Mouse (Mus musculus): ENCODE measurements around the gene Chka. TPM values are rescaled to one million over a fixed set of nuclear protein-coding genes. Genes with fewer than 3 reads are reported as not detected.
A peak's percentile ranks its signal among the peaks of the same experiment; 100 is the strongest.

Gene Chka
- total RNA-seq, 2 experiments from 2014 or later, result 82.4 to 88.0 TPM

DNA sequence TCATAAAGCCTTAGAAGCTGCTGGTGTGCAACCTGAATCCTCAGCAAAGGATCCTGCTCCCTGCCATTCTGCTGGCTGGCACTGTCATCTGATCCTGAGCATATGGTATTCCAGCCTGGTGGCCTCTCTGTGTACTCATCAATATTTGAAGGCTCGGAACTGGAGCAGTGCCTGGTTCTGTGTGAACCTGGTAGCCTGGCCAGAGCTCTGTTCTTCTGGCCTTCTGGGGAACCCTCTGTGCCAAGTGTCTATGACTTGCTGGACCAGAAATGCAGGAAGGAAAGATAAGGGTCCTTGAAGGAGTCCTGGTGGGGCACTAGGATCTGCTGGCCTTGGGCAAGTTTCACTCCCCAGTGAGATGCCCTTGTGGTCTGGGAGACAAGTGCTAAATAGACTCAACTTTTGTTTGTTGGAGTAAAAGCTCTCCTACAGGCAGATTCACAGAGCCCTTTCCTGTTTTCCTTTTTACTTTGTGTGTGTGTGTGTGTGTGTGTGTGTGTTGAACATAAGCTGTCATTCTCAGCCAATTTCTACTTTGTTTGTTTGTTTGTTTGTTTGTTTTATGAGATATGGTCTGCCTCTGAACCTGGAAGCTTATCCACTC, 5.7 kb upstream of the Chka start:
- DNase-seq (ENCODE audit: low spot score in 2 of 2), result no peak

DNA sequence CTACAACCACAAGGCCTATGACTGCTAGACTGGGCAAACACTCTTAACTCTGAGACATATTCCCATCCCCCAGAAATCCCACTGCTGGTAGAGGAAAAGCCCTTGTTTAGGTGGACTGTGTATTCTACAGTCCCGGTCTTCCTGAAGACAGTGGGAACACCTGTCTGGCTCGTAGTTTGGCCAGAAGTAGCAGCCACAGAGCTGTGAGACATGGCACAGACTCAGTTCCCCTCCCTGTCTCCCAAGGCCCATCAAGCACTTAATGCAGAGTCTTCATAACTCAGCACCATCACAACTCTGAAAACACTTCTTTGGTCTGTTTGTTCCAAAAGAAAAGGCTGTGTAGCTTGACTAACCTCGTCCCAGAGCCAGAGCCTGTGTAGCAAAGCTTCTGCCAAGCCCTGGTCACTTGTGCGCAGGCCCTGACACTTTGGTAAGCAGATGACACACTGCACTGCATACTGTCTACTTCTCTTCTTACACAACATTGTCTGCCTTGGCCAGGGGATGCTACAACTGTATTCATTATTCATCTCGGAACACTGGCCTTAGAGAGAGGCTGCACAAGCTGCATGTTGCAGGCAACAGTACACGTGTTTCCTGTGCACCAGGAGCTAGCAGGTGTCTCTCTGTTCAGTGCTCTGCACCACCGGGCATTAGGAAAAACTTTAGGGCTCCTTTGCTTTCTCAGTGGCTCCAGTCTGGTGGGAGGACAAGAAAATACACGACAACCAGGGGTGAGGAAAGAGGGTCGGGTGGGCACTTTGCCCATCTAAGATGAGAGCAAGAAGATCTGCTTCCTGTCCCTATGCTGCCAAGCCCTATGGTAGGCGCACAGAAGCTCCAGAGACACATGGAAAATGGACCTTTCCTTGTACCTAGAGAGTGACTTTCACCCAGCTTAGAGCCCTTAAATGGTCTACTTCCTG, 4.6 kb upstream of the Chka start:
- DNase-seq (ENCODE audit: low spot score in 2 of 2), result no peak

DNA sequence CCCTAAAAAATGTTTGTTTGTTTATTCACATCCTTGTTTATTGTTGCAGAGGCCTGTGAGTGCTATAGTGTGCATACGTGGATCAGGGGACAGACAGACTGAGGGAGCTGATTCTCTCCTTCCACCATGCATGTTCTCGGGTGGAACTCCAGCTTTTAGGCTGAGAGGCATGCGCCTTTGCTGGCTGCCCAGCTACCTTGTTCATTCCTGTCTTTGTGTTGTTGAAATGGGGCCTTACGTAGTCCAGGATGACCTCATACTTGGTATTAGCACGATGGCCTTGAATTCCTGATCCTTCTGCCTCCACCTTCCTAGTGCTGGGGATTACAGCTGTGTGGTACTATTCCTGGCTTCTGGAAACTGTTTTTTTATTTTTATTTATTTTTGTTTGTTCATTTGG, 3.9 kb upstream of the Chka start:
- DNase-seq (ENCODE audit: low spot score in 2 of 2), result no peak

DNA sequence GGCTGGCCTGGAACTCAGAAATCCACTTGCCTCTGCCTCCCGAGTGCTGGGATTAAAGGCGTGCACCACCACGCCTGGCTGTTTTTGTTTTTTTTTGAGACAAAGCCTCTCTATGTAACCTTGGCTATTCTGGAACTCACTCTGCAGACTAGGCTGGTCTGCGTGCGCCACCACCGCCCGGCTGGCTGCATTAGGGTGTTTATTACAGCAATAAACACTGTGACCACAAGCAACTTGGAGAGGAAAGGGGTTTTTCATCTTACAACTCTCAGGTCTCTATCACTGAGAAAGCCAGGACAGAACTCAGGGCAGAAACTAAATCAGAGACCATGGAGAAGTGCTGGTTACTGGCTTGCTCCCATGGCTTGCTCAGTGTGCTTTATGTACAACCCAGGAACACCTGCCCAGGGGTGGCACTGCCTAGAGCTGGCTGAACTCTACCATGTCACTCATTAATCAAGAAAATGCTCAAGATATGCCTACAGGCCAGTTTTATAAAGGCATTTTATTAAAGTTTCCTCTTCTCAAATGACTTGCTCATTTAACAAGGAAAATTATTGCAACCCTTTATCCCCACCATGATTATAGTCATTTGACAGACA, 3.3 kb upstream of the Chka start:
- no peak for DNase-seq (ENCODE audit: low spot score in 2 of 2)

DNA sequence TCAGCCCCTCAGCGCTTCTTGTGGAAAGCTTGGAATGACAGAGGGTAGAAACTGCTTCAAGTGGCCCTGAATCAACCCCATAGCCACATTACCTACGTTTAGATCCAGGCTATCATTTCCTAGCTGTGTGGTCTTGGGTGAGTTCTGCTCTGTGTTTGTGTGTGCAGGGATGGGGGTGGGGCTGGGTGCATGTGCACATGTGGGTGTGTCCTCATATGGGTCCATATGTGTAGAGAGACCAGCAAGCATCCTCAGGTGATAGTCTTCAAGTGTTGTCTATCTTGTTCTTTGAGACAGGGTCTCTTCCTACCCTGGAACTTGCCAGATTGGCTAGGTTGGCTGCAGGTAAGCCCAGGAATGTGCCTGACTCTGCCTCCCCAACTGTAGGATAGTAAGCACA, 2.3 kb upstream of the Chka start:
- DNase-seq (ENCODE audit: low spot score in 2 of 2), result no peak

DNA sequence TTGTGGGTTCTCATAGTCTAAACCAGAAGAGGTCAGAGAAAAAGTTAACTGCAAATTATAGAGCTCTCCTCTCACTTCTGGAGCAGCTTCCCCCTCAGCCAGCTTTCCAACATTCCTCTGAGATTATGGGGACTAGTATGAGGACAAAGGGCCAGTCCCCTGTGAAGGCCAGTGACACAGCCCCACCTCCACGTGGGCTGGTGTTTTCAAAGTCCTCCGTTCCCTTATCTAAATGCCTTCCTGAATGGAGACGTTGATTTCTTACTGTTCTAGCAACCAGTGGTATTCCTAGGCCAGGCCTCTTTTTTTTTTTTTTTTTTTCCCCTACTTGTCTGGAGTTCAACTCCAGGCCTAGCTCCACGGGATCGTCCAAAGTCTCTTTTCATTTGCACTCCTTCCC, 1.5 kb upstream of the Chka start:
- no peak for DNase-seq (ENCODE audit: low spot score in 2 of 2)

DNA sequence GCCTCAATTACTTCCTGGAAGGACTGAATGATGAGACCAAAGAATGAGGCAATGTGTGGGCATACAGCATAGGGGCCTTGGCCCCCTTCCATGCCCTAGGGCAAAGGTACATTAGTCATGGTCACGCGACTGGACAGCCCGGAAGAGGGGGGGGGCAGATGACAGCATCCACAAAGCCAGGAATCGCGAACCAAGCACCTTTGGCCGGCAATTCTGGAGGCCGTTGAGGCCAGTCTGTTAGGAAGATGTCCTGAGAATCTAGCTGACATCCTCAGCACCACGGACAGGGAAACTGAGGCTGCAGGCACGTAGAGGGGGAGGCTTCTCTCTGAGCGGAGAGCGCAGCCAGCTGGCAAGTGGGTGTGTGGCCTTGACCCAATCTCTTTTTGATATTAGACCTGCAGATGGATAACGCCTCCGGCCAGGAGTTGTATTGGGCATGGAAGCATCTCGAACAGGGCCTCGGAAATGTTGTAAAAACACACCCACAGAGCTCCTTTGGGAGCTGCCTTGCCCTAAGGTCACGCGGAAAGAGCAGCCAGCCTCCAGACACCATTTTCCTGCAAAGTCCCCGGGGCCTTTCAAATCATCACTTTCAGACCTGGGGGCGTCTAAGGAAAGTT, 615 bp upstream of the Chka start:
- DNase-seq (ENCODE audit: low spot score in 2 of 2), result no peak

DNA sequence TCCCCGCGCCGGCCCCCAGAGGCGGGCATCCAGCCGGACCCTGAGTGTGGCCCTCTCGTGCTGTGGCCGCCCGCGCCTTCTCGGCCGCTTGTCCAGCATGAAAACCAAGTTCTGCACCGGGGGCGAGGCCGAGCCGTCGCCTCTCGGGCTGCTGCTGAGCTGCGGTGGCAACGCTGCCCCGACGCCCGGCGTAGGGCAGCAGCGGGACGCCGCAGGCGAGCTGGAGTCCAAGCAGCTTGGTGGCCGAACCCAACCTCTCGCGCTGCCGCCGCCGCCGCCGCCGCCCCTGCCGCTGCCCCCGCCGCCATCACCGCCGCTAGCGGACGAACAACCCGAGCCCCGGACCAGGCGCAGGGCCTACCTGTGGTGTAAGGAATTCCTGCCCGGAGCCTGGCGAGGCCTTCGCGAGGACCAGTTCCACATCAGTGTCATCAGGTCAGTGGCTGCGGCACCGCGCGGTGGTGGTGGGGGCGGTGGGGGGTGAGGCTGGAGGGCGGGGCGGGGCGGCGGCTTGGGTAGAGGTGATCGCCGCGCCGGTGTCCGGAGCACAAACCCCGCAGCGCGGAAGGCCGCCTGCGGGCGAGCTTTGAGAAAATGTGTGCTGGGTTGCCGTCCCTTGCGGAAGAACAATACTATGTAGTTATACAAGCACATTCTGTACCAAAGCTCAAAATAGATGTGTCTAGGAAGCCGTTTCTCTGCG, 557 bp downstream of the Chka start:
- DNase-seq (ENCODE audit: low spot score in 2 of 2), result peak; percentile 36 to 57

DNA sequence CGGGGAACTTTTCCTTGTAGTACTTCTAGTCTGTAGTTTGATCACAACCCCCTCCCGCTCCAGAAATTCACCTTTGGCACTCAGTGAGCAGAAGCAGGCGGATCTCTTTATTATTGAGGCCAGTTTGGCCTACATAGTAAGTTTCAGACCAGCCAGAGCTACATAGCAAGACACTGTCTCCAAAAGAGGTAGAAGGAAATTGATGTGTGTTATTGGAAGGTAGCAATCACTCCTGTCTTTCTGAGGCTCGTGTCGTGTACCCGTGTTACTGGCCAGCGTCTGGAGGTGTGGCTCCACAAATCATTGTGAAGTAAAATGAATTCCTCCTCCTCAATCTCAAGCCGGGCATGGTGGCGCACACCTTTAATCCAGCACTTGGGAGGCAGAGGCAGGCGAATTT, 1.5 kb downstream of the Chka start:
- no peak for DNase-seq (ENCODE audit: low spot score in 2 of 2)

DNA sequence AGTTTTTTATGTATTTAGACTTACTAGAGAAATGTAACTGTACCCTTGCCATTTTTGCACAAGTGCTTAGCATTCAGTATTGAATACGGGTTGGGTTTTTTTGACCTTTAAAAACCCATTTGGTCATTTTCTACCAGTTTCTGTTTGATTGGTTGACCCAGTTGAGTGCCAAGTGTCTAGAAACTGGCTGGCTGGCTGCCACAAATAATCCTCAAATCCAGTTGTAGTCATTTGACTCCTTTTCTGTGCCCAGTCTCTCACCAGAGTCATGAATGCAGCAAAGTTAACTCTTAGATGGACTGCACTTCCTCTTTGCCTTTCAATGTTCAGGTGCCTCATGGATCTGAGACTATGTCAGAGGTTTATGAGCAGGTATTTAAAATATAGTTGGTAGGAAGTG, 2.3 kb downstream of the Chka start:
- no peak for DNase-seq (ENCODE audit: low spot score in 2 of 2)

DNA sequence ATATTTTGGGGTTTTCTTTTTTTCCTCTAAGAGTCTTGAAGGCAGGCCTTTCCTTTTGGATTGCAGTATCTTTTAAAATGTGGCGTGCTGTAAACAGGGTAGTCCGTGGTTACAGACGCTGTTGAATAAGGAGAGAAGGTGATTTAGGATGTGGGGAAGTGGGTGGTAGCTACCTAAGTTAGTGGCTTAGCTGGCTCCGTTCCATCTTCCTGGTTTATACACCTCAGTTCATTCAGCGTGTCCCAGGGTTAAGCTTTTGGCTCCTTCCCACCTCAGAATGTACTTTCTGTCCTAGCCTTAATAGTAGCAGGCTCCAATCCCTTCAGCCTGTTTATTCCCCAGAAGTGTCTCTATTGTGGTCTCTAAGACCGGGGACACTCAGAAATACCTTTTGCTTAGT, 3.5 kb downstream of the Chka start:
- no peak for DNase-seq (ENCODE audit: low spot score in 2 of 2)

DNA sequence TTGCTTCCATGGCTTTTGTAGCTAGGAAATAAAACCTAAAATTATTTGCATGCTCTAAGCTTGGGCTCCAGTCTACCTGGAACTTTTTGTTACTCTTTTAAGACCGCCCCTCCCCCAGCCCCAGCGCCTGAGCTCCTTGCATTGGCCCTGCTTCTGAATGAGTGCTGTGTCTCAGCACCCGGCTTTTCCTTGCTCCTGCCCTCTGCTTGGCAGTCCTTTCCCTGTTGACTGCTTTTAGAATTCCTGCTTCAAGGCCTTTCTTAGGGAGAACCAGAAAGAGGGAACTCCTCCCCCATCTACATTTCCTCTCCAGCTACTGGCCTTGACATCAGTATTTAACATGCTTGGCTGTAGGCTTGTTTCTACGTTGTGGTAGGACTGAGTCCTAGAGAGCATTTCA, 4.0 kb downstream of the Chka start:
- DNase-seq (ENCODE audit: low spot score in 2 of 2), result no peak

DNA sequence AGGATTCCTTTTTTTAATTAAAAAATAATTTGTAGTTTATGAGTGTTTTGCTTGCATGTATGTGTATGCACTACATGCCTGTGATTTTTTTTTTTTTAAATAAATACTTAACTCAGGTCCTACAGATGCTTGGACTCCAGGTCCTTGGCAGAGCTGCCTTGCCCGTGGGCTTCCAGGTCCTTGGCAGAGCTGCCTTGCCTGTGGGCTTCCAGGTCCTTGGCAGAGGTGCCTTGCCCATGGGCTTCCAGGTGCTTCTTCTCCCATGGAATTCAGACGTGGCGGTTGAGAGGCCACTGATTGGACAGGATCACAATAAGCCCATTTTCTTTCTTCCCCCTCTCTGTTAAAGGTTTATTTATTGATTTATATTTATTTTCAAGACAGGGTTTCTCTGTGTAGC, 5.6 kb downstream of the Chka start:
- DNase-seq (ENCODE audit: low spot score in 2 of 2), result no peak

DNA sequence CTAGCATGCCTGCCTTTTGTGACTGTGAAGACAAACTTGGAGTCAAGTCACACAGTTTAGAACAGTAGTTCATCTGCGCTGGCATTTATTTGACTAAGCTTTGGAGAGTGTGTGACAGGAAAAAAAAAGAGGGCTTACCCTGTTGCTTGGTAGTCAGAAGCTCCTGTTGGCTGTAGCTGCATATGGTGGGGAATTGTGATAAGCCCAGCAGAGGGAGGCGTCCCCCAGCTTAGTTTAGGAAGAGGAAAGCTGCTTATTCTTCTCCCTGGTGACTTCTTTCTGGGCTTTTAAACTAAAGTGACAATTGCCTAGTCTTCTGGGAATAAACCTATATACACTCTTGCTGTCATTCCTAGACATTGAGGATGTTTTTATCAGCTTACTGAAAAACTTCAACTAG, 11.1 kb downstream of the Chka start:
- DNase-seq (ENCODE audit: low spot score in 2 of 2), result no peak

DNA sequence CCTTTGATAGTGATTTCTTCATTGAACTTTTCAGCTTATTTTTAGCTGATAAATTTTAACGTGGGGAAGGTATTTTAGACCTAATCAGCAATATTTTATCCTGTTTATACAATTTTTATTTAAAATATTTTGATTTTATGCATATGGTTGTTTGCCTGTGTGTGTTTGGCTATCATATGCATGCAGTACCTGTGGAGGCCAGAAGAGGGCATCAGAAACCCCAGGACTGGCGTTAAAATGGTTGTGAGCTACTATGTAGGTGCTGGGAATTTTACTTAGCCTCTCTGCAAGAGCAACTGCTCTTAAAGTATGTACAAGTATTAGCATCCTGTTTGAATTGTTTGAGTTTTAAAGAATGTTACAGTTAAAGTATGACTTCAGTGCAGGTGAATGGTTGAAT, 13.4 kb downstream of the Chka start:
- no peak for DNase-seq (ENCODE audit: low spot score in 2 of 2)

DNA sequence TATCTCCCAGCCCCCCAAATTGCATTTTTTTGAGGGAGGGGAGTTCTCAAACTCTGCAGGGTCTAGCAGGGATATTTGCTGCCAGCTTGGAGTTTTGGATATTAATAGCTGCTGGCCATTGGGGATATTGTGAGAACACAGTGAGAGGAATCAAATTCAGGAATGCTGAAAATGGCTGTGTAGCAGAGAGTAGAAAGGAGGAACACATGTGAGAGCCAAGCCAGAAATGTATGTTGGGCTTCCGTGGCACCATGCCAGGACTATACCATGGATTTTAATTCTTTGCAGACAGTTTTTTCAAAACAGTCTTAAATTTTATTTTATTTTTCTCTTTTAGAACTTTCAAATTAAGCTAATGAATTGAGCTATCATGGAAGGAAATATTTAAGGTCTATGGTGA, 16.7 kb downstream of the Chka start:
- no peak for DNase-seq (ENCODE audit: low spot score in 2 of 2)

DNA sequence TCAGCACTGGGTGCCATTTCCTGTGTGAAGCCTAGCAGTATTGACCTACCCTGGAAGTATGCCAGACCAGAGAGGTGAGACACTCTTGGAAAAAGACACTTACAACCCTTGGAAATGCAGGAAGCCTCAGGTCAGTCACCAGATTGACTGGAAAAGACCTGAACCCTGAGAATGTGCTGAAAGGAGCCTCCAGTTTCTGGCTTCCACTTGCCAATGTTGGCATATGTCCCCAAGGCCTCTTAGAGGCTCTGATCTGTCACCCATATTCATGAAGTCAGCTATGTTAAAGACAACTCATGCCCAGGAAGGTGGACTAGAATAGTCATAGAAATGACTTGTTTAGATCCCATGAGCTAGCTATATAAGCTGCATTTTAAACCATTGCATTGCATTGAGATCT, 19.9 kb downstream of the Chka start:
- no peak for DNase-seq (ENCODE audit: low spot score in 2 of 2)

DNA sequence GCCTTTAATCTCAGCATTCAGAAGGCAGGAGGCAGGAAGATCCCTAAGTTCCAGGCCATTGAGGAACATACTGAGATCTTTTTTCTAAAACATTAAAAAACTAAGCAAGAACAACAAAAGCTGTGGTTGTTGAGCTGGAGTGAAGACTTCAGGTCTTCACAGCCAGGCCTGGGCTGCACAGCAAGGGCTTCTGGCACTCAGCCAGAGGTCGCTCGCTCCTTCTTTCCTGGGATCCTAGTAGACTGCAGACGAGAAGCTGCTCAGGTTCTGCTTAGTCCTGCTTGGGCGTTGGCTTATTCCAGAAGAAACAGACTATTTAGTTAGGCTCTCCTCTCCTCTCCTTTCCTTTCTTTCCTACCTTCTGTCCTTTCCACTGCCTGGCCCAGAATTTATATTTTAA, 20.8 kb downstream of the Chka start:
- DNase-seq (ENCODE audit: low spot score in 2 of 2), result no peak

DNA sequence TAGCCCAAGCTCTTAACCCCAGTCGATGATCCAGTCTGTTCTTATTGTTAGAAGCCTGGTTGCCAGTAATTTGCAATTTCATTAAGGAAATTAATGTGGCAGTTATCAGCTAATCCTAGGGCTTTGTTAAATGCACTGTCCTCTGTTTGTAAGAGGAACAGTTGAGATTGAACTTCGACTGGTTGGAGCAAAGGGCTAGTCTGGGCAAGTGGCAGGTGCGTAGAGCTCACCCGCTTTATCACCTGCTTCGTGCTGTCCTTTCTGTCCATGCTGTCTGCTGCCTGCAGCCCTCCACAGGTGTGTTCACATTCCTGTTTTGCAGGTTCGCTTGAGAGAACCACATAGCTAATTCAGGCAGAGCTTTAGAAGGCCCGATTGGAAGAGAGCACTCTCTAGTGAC, 23.5 kb downstream of the Chka start:
- no peak for DNase-seq (ENCODE audit: low spot score in 2 of 2)

DNA sequence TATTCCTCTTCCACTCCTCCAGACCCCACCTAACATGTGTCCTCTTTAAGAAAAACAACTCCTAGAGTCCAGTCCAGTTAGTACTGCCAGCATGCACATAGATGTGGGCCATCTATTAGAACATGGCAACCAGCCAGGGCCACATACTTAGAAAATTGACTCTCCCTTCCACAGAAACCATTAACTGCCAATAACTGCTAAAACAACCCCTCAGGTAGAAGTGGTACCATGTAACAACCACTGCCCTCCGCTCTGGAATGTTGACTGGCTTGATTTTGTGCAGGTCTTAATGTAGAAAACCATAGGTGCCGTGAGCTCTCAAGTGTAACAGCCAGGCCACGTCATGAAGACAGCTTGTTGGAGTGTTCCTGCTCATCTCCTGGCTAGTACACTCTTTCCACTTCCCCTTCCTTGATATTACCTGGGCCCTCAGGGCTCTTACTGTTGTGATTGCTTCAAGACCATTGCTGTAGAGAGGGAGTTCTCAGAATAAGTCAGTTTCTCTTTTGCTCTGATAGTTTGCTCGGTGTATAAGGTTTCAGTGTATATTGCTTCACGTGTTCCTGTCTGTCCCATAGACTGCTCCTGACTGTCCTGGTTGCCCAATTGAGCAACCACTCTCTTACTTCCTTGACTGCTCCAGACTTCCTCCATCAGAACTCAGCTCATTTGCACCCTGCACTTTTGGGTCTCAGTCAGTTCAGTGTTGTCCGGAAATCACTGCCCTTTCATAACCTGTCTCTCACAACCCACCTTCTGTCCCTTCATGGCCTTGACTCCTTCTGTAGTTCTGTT, 28.7 kb downstream of the Chka start:
- no peak for DNase-seq (ENCODE audit: low spot score in 2 of 2)

DNA sequence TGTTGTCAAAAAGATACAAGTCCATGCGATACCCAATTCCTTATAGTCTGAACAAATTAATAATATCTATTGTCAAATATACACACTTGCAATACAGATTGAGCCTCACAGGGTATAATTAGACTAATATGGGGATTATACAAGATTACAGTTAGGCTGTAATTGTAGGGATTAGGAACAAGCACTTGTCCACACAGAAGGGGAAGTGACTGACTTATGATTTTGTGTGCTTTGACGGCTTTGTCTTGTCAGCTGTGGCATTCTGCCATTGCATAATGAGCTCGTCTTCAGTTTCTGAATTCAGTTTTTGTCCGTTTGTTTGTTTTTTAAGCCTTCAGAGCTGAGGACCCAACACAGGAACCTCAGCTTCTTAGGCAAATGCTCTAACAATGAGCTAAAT, 30.6 kb downstream of the Chka start:
- DNase-seq (ENCODE audit: low spot score in 2 of 2), result no peak
